Mouse (Mus musculus) midbrain, embryonic 15.5 days (tissue): Measurements from ENCODE around the gene Upp1. TPM values are rescaled to one million over a fixed set of nuclear protein-coding genes. Genes with fewer than 3 reads are reported as not detected.

Source experiments
- polyA plus RNA-seq: library from polyadenylated mRNA; unstranded; fragments of >200 nt; fragmentation: Nextera tagmentation; extraction: Ambion mirVana; gene quantifications from 2 replicates; pipeline ENCODE4 v1.2.1, GENCODE M21; 2015

Gene Upp1
- polyA plus RNA-seq, 1 experiment from 2014 or later, result 1.3 TPM

Other genes with a start within 250 kb of the Upp1 start
- 0.27 and 0.28 TPM in 2 replicates for gene Pkd1l1, start 144.8 kb upstream of the Upp1 start, polyA plus RNA-seq
- 7.9 and 9.2 TPM in 2 replicates for gene Hus1, start 106.9 kb upstream of the Upp1 start, polyA plus RNA-seq
- 1.6 and 2.1 TPM in 2 replicates for gene Gm11992, start 69.5 kb upstream of the Upp1 start, polyA plus RNA-seq
- gene Sun3, start 69.1 kb upstream of the Upp1 start, polyA plus RNA-seq, result 0.14 TPM in 1 of 2 replicates, not detected in the other
- gene Abca13, start 73.8 kb downstream of the Upp1 start, polyA plus RNA-seq, result 0.03 and 0.05 TPM in 2 replicates